Mouse (Mus musculus): ENCODE measurements around the gene Psma5. TPM values are rescaled to one million over a fixed set of nuclear protein-coding genes. Genes with fewer than 3 reads are reported as not detected.

The Psma5 gene
- polyA plus RNA-seq, 1 experiment from 2014 or later, result 368 TPM

DNA sequence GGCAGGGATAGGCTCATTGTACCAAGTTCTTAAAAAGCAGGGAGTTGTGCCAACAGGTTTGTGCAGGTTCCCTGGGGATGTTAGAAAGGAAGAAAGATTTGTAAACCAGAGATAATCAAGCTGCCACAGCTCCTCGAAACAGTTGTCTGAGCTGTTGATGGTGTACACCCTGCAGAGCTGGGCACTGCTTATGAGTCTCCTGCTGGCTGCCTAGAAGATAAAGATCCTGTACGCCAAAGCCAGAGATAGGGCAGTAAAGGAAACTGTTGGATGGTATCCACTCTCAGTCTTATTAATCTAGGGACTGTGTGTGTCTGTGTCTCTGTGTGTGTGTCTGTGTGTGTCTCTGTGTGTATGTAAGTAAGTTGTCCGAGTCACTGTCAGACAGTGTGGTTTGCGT lies 64.9 kb downstream of the Psma5 start:
- no peak for DNase-seq (ENCODE audit: low spot score)
- no peaks in the 10 kb centered on the region for H3K27me3 ChIP-seq (replicated peaks; ENCODE audit: low read depth, poor library complexity, severe bottlenecking)
- no peaks in the 10 kb centered on the region for H3K9me3 ChIP-seq
- 81% methylated on average over 4 of the region's 4 CpGs for WGBS
- H3K4me1 ChIP-seq, result peaks cover 25% of the 10 kb centered on the region
- no peak overlapping the region for H3K4me3 ChIP-seq
- peaks cover 19% of the 10 kb centered on the region for H3K36me3 ChIP-seq (replicated peaks)
- no peak overlapping the region for H3K27ac ChIP-seq (replicated peaks)

DNA sequence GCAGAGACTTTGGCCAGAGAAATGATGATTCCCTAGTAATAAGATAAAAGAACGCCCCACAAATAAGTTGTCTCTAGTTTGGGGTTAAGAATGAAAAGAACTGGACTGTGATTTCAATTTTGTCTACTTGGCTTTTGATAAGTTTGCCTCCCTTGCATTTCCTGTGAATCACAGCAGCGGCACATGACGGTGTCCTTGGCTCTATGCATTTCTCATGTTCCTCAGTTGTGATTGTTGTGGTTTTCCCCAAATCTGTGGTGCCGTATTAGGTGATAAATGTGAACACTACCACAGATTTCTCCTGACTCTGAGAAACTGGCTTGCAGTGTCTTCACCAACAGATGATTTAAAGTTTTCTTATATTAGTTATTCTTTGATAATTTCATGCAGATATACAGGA lies 65.4 kb downstream of the Psma5 start:
- no peak for DNase-seq (ENCODE audit: low spot score)
- WGBS, result 93% methylated on average over 4 of the region's 4 CpGs
- Histone ChIP-seq H3K36me3 (replicated peaks) (peaks cover 24% of the 10 kb centered on the region), H3K4me3 (no peak overlapping the region), H3K4me1 (peaks cover 25% of the 10 kb centered on the region), H3K27me3 (replicated peaks; ENCODE audit: low read depth, poor library complexity, severe bottlenecking) (no peaks in the 10 kb centered on the region), H3K27ac (replicated peaks) (no peak overlapping the region), H3K9me3 (no peaks in the 10 kb centered on the region)

- DNase-seq (ENCODE audit: low spot score), result no peak
- Histone ChIP-seq H3K27ac (replicated peaks) (no peak overlapping the region), H3K4me1 (peaks cover 22% of the 10 kb centered on the region), H3K27me3 (replicated peaks; ENCODE audit: low read depth, poor library complexity, severe bottlenecking) (no peaks in the 10 kb centered on the region), H3K9me3 (no peaks in the 10 kb centered on the region), H3K36me3 (replicated peaks) (peaks cover 32% of the 10 kb centered on the region), H3K4me3 (no peak overlapping the region)
- WGBS, result 91% methylated on average over 3 of the region's 3 CpGs
Measured at GRCm38 (mm10) chr3:108322962-108323361, 66.2 kb downstream of the Psma5 start.

DNA sequence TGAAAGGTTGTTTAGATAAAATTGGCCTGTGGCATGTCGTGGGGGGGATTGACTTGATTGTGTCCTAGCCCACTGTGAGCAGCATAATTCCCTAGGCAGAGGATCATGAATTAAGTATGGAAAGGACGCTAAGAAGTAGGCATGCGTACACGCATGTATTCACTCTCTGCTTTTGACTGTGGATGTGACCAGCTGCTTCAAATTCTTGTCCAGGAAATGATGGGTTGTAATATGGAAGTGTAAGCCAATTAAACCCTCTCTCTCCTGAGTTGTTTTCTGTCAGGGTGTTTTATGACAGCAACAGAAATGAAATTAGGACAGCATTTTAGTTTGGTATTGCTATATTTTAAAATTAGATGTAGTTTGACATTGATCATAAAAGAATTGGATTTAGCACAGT lies 68.1 kb downstream of the Psma5 start:
- H3K4me3 ChIP-seq, result no peak overlapping the region
- H3K4me1 ChIP-seq, result 0 out of 2 replicates have a peak, but pooled peaks cover 4% of the 10 kb centered on the region
- H3K9me3 ChIP-seq, result no peaks in the 10 kb centered on the region
- no peak overlapping the region for H3K27ac ChIP-seq (replicated peaks)
- DNase-seq (ENCODE audit: low spot score), result no peak
- 87% methylated on average over 4 of the region's 4 CpGs for WGBS
- H3K36me3 ChIP-seq (replicated peaks), result peaks cover 45% of the 10 kb centered on the region
- H3K27me3 ChIP-seq (replicated peaks; ENCODE audit: low read depth, poor library complexity, severe bottlenecking), result no peaks in the 10 kb centered on the region

DNA sequence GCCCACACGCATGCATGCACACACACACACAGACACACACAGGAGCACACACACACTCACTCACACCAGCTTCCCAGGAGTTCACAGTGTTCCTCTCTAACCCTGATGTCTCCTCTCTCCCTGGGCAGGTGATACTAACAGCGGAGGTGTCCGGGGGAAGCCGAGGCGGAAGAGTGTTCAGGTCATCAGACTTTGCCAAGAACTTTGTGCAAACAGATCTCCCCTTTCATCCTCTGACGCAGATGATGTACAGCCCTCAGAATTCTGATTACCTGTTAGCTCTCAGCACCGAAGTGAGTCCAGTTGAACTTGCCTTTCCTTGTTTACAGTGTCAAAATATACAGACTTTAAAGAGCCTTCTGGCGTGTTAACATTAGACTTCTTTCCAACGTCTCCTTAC lies 68.8 kb downstream of the Psma5 start:
- H3K36me3 ChIP-seq (replicated peaks), result peaks cover 52% of the 10 kb centered on the region
- WGBS, result 95% methylated on average over 9 of the region's 9 CpGs
- no peak for DNase-seq (ENCODE audit: low spot score)
- no peaks in the 10 kb centered on the region for H3K9me3 ChIP-seq
- H3K27ac ChIP-seq (replicated peaks), result no peak overlapping the region
- H3K4me3 ChIP-seq, result no peak overlapping the region
- no peaks in the 10 kb centered on the region for H3K27me3 ChIP-seq (replicated peaks; ENCODE audit: low read depth, poor library complexity, severe bottlenecking)
- H3K4me1 ChIP-seq, result no peaks in the 10 kb centered on the region

DNA sequence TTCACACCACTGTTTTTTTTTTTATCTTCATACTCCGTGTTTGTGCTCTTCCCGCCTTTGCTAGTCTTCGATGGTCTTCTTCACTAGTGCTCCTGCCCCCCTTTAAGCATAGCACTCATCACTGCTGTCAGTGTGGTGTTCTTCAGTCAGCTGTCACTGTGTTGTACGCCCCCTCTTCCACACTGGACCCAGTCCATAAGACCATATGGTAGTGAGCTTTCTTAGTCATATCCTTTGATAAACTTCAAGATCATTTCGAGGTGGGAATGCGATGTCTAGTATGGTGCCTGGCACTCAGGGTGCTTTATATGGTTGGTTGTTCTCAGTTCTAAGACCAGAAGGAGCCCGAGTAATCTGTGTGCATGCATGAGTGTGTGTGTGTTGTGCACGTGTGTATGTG lies 70.5 kb downstream of the Psma5 start:
- Histone ChIP-seq H3K4me3 (no peak overlapping the region), H3K27ac (replicated peaks) (no peak overlapping the region), H3K27me3 (replicated peaks; ENCODE audit: low read depth, poor library complexity, severe bottlenecking) (no peaks in the 10 kb centered on the region), H3K36me3 (replicated peaks) (peaks cover 70% of the 10 kb centered on the region), H3K4me1 (no peaks in the 10 kb centered on the region), H3K9me3 (no peaks in the 10 kb centered on the region)
- 93% methylated on average over 8 of the region's 8 CpGs for WGBS
- no peak for DNase-seq (ENCODE audit: low spot score)

- no peak overlapping the region for H3K4me3 ChIP-seq
- H3K36me3 ChIP-seq (replicated peaks), result peaks cover 76% of the 10 kb centered on the region
- no peaks in the 10 kb centered on the region for H3K9me3 ChIP-seq
- no peaks in the 10 kb centered on the region for H3K27me3 ChIP-seq (replicated peaks; ENCODE audit: low read depth, poor library complexity, severe bottlenecking)
- H3K4me1 ChIP-seq, result no peaks in the 10 kb centered on the region
- WGBS, result 87% methylated on average over 3 of the region's 3 CpGs
- H3K27ac ChIP-seq (replicated peaks), result no peak overlapping the region
- no peak for DNase-seq (ENCODE audit: low spot score)
Measured at GRCm38 (mm10) chr3:108327916-108328315, 71.2 kb downstream of the Psma5 start.

DNA sequence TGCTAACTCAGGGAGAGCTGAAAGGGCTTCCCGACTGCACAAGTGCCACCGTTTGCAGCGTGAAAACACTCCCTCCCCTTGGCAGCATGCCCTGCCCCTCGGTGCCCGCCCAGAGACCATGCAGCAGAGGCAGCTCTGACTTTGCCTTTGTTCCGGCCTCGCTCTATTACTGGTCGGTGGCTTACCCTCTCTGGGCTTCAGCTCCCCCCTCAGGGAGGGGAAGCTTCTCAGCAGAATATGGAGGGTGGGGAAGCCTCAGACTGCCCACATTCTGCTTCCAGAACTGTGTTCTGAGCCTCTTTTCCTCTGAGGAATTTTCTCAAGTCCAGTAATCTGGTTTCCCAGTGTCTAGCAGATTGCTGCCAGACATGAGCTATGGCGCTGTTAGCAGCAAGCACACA lies 71.7 kb downstream of the Psma5 start:
- Histone ChIP-seq H3K4me3 (no peak overlapping the region), H3K27me3 (replicated peaks; ENCODE audit: low read depth, poor library complexity, severe bottlenecking) (no peaks in the 10 kb centered on the region), H3K9me3 (no peaks in the 10 kb centered on the region), H3K36me3 (replicated peaks) (peaks cover 81% of the 10 kb centered on the region), H3K27ac (replicated peaks) (no peak overlapping the region; the same call in 1 of the 2 replicates), H3K4me1 (no peaks in the 10 kb centered on the region)
- WGBS, result 74% methylated on average over 9 of the region's 9 CpGs
- no peak for DNase-seq (ENCODE audit: low spot score)

Other genes starting within 250 kb of the Psma5 start
- gene Gstm1, start 239.0 kb upstream of the Psma5 start, polyA plus RNA-seq (2016; fragmentation: Nextera tagmentation; extraction: Ambion mirVana), result 32.4 and 35.2 TPM in 2 replicates
- gene Gstm4, start 212.0 kb upstream of the Psma5 start, polyA plus RNA-seq (2016; fragmentation: Nextera tagmentation; extraction: Ambion mirVana), result 12.9 and 13.2 TPM in 2 replicates
- 69.4 and 70.6 TPM in 2 replicates for gene Ampd2, start 170.3 kb upstream of the Psma5 start, polyA plus RNA-seq (2016; fragmentation: Nextera tagmentation; extraction: Ambion mirVana)
- gene Gnat2, start 164.1 kb upstream of the Psma5 start, polyA plus RNA-seq (2016; fragmentation: Nextera tagmentation; extraction: Ambion mirVana), result 0.90 and 1.3 TPM in 2 replicates
- gene Gnai3, start 110.8 kb upstream of the Psma5 start, polyA plus RNA-seq (2016; fragmentation: Nextera tagmentation; extraction: Ambion mirVana), result 194 and 195 TPM in 2 replicates
- gene Gpr61, start 102.0 kb upstream of the Psma5 start, polyA plus RNA-seq (2016; fragmentation: Nextera tagmentation; extraction: Ambion mirVana), result 0.30 and 0.36 TPM in 2 replicates
- 4.0 and 4.3 TPM in 2 replicates for gene Amigo1, start 70.6 kb upstream of the Psma5 start, polyA plus RNA-seq (2016; fragmentation: Nextera tagmentation; extraction: Ambion mirVana)
- gene Cyb561d1, start 55.7 kb upstream of the Psma5 start, polyA plus RNA-seq (2016; fragmentation: Nextera tagmentation; extraction: Ambion mirVana), result 3.1 and 3.4 TPM in 2 replicates
- 23.9 and 25.8 TPM in 2 replicates for gene Atxn7l2, start 46.0 kb upstream of the Psma5 start, polyA plus RNA-seq (2016; fragmentation: Nextera tagmentation; extraction: Ambion mirVana)
- gene Sypl2, start 30.3 kb upstream of the Psma5 start, polyA plus RNA-seq (2016; fragmentation: Nextera tagmentation; extraction: Ambion mirVana), result 0.55 and 0.95 TPM in 2 replicates
- 12.9 and 15.5 TPM in 2 replicates for gene Sort1, start 27.2 kb downstream of the Psma5 start, polyA plus RNA-seq (2016; fragmentation: Nextera tagmentation; extraction: Ambion mirVana)
- gene Mybphl, start 108.0 kb downstream of the Psma5 start, polyA plus RNA-seq (2016; fragmentation: Nextera tagmentation; extraction: Ambion mirVana), result 0.22 TPM in 1 of 2 replicates, not detected in the other
- gene Psrc1, start 126.9 kb downstream of the Psma5 start, polyA plus RNA-seq (2016; fragmentation: Nextera tagmentation; extraction: Ambion mirVana), result 97.9 and 100.0 TPM in 2 replicates
- gene Celsr2, start 158.6 kb downstream of the Psma5 start, polyA plus RNA-seq (2016; fragmentation: Nextera tagmentation; extraction: Ambion mirVana), result 10.2 and 20.1 TPM in 2 replicates
- 132 and 139 TPM in 2 replicates for gene Sars, start 188.3 kb downstream of the Psma5 start, polyA plus RNA-seq (2016; fragmentation: Nextera tagmentation; extraction: Ambion mirVana)

All from embryonic facial prominence, embryonic 10.5 days (tissue).